Mouse (Mus musculus) CH12F3 (cell line): ENCODE measurements around the gene Alox12e.
"Not testable (repeated sequence)": the region's sequence is repeated elsewhere in the genome, so short reads cannot be mapped to it uniquely, and the experiment has no call there.

Experiments used
- in situ Hi-C: fragments of 300-500 bp; cut with MboI; formaldehyde crosslinking; loops from 2 replicates; pipeline ENCODE4 v1.14.3; 2020; ENCODE audit warnings: low sequenced_read_pairs

Gene Alox12e

DNA sequence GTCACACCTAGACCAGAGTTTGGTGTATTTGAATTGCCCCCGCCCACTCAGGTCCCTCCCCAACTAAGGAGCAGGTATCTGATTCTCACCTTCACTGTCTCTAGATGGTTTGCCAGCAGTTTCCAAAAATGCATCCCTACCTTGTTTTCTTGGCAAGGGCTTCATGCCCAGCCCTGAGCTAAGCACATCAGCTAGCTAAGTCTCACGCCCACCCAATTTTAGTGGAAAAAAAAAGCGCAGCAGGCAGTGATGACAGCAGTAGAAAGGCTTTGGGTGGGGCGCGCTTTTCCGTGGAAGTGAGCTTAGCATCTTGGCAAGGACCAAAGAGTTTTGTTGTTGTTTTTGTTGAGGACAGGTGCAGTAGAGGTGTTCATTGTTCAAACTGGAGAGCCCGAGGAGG lies at the start of gene Alox12e:
Gene Alox12e (minus strand): TSS at position 101 of the 400 bp plus-strand sequence.
- in situ Hi-C loops, result no loop called here

DNA sequence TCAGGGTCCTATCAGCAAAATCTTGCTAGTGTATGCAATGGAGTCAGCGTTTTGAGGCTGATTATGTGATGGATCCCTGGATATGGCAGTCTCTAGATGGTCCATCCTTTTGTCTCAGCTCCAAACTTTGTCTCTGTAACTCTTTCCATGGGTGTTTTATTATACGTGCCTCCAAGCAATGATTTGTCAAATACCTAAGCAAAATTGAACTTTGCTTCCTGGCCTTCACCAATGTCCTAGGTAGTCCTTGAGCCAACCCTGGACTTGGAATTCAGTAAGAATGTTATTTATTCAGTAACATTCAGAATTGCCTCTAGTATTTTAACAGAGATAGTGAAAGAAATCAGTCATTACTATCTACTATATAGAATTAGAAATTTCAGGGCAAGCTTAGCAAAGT lies 46.2 kb upstream of the Alox12e start:
- in situ Hi-C loops, result not testable (repeated sequence)

DNA sequence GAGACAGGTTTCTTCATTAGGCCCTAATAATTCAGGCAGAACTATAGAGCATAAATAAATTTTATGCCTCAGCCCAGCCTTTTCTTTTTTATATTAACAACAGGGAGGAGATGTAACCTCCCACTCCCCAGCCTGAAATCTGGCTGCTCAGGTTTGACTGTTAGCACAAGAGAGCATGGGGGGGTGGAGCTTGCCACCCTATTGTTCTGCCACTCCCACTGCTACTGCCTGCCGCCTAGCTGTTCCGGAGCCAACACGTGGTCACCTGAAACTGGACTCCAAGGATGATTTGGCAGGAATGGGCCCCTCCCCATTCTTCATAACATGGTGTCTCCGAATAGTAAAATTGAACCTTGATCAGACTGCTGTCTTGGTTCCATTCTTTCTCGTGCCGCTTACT lies 45.3 kb upstream of the Alox12e start:
- in situ Hi-C loops, result not testable (repeated sequence)

DNA sequence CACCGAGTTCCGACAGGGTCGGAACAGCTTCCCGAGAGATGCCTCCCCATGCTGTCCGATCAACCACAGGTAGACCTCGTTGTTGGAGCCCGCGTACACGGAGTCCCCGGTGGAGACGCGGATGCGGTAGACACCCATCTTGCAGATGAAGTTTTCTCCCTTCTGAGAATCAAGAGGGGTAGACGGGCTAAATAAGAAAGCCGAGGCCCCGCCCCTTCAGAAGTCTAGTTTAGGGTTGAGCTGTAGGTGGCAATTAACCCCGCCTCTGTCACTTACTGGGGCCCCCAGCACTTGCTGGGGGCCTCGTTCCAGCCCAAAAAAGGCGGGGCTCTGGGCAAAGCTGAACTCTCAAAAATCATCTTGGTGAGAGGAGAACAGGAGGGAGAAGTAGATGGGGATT lies 29.4 kb upstream of the Alox12e start, which contains the start of gene Alox15:
Gene Alox15 (minus strand): TSS at position 164 of the 400 bp plus-strand sequence.
- in situ Hi-C loops, result no loop called here

DNA sequence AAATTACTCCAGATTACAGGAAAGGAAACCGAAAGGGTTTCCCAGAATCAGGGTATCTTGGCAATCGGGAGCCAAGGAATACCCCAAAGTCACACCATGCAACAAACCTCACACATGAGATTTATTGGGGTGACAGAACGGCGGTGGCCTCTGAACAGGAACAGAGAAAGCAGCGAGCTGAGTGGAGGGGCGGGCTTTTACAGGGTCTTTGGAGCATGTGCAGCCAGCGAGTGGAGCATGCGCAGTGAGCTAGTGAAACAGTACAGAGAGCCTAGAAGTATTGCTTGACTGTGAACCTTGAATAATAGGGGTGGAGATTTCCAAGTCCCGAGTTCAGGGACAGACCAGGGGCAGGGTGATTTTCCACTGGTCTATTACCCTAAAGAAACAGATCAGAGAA lies 26.2 kb upstream of the Alox12e start:
- in situ Hi-C loops, result no loop called here

DNA sequence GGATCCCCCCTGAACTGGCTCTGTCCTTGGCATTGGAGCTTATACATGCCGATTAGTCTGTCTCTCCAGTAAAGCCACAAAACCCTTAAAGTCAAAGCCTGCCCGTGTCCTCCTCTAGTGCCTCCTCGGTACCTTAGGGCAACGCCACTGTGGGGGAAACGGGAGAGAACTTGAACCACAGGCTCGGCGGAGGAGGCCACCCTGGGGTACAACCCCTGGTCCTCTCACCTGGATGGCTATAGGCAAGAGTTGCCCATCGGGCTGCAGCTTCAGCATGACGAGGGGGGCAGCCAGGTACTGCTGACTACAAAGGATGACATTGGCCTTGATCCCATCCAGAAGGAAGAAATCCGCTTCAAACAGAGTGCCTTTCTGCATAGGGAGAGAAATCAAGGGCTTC lies 25.4 kb upstream of the Alox12e start:
- in situ Hi-C loops, result no loop called here

DNA sequence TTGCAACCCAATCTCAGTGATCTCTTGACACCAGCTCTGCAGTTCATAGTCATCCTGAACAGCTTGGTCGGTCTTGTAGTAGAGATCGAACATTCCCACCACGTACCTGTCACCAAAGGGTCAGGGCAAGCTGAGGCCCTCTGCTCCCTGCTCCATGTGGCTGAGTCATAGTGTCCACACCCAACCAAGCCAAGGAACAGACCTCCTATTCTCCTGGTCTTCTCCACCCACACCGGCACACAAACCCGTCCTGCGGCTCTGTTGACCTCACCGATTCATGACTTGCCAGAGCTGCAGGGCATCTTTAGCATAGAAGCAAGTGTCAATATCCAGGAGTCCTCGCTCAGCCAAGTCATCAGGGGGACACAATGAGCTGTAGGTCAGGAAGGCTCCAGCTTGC lies 23.1 kb upstream of the Alox12e start:
- in situ Hi-C loops, result no loop called here

DNA sequence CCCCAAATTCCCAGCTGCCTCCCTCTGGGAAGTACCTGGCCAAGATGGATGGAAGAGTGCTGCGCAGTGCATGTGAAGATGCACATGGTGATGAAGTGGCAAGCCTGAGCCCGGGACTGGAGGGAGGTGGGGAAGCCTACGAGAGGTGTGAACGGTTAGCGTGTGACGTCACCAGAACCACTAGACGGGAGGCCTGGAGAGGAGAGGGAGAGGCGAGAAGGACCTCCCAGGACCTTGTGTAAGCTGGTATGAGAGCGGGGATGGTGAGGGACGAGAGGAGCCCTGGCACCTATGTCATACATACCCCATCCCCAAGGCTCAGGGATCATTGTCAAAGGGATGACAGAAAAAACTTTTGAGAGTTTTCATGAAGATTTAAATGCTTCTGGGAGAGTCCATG lies 22.6 kb upstream of the Alox12e start:
- in situ Hi-C loops, result no loop called here

DNA sequence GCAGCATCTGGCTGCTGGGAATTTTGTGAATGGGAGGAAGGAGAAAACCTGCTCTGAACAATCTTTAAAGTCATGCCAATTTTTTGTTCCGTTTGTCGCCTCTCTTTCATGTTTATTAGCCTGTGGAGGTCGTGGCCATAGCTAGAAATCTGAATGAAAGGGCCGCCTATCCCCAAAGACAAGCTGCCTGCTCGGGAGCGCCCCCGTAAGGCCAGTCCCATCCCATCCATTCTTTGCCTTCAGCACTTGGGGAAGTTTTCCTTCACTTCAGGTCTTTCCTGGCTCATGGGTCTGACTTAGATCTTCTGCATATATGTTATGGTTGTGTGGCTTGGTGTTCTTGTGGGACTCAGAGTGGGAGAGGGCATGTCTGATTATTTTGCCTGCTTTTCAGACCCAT lies 17.1 kb upstream of the Alox12e start:
- in situ Hi-C loops, result no loop called here

DNA sequence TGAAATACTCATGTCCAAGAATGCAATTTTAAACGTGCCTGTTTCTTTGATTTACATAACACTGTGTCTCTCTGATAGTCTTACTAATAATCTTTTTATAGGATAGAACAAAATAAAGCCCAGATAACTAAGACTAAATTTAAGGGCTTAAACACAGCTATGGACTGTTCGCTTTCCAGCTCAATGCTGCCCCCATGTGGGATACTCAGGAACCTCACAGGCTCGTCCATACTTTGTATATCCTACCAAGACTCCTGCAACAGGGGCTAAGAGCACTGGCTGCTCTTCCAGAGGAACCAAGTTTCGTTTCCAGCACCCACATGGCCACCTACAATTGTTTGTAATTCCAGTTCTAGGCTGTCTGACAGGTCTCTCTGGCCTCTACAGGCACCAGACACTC lies 12.0 kb upstream of the Alox12e start:
- in situ Hi-C loops, result no loop called here

DNA sequence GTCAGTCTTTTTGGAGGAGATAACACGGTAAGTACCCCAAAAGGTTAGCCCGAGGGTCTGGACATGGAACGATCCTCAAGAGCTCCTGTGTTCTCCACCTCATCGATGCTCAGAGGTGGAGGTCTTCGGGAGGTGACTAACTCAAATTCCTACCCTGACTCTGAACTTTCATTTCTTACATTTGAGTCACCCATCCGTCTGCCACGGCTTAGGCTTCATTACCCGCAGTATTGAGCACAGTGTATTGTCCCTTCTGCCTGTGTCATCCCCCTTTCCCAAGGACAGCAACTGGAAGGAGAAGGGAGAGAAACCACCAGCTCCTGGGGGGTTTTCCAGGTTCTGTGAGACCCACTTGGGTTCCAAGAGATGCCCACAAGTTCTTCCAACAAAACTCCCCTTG lies 2.3 kb upstream of the Alox12e start:
- in situ Hi-C loops, result no loop called here

DNA sequence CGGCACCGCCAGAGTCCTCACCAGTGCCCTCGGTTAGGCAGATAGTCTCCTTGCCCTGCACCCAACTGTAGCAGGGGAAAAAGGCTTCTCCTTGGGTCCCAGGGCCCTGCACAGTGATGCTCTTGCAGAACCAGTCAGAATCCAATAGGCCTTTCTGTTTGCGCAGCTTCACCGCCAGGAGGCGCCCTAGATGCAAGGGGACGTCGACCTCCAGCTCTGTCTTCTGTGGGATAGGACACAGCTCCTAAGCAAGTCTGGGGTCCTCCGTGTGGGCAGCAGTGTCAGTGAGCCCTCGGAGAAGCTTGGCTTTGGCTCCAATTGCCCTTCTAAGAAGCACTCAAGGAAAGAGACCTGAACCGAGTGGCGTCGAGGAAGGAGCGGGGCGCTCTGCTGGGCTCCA lies 764 bp downstream of the Alox12e start:
- in situ Hi-C loops, result no loop called here

DNA sequence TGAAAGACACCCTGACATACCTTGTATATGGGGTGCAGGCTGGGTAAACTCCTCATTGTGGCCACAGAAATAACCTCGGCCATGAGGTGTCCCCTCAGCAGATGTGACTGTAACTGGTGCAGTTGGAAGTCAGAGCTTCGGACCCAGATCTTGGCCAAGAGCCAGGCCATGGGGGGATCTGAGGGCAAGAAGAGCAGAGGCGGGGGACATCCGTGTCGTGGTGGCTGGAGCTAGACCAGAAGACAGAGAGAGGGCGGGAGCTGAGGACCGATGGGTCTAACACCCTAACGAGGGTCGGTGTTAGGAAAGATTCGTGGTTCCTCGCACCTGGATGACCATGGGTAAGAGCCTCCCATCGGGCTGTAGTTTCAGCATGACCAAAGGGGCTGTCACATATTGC lies 2.8 kb downstream of the Alox12e start:
- in situ Hi-C loops, result no loop called here

DNA sequence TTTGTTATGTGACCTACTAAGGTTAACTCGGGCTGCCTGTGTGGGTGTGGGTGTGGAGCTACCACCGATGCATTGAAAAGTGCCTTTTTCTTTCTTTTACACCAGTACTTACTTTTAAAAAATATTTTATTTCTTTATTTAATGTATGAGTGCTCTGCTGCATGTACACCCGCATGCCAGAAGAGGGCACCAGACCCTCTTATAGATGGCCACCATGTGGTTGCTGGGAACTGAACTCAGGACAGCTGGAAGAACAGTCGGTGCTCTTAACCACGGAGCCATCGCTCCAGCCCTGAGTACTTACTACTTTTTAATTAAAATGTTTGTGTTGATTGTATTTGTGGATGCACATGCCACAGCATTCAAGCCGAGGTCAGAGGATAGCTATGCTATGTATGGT lies 8.6 kb downstream of the Alox12e start:
- in situ Hi-C loops, result no loop called here

DNA sequence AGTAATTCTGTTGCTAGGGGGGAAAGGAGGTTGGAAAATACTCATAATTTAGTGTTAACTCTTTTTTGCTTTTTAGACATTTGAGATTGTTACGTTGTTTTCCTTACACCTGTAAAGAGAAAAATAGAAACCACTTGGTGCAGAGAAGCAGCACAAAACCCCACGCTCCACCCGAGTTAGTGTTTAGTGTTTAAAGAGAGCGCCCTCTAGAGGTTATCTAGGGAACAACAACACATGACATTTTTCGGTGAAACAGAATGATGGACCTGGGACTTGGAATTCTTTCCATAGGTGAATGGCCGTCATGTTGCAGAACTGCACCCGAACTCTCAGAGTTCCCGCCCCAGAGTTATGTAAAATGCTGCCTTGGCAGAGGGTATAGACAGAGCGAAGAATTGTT lies 13.1 kb downstream of the Alox12e start:
- in situ Hi-C loops, result no loop called here

DNA sequence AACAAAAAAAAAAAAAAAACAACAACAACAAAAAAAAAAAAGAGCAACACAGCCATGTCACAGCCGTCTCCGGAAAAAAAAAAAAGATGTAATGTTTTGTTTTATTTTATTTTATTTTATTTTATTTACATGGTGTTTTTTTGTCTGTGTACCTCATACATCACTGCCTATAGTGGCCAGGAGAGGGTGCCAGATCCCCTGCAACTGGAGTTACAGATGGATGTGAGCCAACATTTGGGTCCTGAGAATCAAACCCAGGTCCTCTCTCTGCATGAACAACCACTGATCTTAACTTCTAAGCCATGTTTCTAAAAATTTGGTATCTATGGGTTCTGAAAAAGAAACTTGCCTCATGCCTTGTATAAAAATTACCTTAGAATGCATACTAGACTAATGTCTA lies 14.1 kb downstream of the Alox12e start:
- in situ Hi-C loops, result no loop called here

DNA sequence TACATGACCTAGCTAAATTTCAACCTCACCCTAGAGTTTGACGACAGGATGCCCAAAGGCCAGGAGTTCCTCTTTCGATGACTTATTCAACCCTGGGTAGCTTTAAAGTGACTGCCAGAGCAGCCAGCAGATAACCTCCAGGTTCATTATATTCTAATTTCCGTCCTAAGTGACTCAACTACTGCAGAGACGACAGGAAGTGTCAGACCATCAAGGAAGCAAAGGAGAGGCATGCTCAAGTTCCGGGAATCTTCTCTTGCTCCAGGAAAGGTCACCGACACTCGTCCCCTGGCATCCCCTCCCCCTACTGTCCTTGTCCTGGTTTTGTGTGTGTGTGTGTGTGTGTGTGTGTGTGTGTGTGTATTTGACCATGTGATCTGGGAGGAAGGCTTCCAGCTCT lies 16.3 kb downstream of the Alox12e start:
- in situ Hi-C loops, result no loop called here

DNA sequence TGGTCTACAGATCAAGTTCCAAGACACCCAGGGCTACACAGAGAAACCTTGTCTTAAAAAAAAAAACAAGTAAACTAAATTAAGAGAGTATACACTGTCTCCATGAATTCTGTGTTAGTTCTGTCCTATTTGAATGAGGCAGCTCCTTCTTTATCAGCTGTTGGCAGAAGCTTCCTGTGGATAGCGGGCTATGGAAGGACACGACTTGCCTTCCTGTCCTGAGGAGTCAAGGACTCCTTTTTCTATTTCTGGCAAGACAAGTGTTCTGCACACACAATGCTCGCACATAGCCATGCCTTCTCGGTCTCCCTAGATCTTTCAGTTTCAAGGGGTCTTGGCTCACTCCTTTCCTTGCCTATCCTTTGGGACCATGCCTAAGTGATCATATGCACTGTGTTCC lies 20.1 kb downstream of the Alox12e start:
- in situ Hi-C loops, result no loop called here

DNA sequence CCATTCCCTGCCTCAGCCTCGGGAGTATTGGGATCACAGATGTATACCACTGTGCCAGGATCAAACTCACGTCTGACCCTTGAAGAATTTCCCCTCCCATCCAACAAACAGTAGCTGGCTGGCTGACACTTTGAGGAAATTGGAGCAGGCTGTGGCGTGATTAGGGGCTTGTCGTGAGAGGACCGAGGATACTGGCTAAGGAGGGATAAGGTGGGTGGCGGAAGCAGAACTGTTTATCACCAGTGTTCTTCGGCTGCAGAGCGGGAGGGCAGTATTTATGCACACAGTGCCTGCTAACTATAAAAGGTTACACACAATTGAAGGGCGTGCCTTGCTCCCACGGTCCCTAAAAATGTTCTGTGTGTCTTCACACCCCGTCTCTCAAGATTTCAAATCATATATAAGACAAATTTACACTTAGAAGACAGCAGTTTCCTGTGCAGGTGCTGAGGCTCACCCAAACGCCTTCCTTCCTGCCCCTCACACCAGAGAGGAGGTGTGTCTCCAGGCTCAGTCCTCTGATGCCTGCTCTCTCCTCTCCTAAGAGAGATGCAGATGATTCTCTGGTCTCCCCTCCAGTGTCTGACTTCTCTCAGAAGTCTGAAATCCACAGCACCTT lies 24.5 kb downstream of the Alox12e start:
- in situ Hi-C loops, result no loop called here

DNA sequence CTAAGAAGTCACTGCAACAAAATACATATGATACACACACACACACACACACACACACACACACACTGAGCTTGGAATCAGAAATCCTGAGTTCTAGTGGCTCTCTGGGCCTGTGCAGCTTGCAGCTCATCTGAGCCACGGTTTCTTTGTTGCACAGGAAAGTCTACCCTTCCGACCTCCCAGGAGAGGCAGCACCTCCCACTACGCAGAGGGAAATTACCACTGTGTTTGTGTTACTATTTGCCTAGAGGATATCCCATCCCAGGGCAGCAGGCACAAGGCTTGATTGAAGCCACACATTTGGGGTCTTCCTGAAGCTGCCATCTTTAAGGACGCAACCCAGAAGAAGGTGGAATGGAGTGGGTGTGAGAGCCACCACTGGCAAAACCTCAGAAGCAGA lies 25.0 kb downstream of the Alox12e start:
- in situ Hi-C loops, result no loop called here

DNA sequence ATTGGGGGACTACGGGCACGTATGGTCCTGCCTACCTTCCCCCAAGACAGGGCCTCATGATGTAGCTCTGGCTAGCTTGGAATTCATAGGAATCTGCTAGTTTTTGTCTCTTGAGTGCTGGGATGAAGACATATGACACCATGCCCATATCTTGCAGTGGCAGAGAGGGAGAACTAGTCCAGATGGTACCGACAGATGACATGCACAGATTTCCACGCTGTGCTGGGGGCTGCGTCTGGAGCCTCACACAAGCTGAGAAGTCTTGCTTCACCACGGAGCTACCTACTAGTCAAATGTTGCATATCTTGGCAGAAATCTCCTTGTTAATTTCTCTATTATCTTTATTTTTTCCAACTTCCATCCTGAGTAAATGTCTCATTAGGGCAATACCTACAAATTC lies 28.5 kb downstream of the Alox12e start:
- in situ Hi-C loops, result no loop called here

DNA sequence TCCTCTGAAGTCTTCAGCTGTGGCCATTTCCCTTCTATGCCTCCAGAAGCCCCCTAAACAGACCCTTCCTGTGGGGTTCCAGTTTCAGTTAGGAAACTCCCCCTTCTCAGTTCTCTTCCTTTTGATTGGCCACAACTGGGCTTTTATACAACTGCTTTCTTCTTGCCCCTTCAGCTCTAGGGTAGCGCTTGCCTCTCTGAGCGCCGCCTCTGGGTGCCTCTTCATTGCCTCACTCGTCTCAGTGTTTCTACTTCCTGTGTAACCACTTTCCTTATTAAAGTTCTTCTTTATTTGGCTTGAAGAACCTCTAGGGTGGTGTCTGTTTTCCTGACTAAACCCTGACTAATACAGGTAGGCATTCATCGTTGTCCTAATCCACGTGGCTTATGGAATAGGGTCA lies 31.2 kb downstream of the Alox12e start:
- in situ Hi-C loops, result no loop called here

DNA sequence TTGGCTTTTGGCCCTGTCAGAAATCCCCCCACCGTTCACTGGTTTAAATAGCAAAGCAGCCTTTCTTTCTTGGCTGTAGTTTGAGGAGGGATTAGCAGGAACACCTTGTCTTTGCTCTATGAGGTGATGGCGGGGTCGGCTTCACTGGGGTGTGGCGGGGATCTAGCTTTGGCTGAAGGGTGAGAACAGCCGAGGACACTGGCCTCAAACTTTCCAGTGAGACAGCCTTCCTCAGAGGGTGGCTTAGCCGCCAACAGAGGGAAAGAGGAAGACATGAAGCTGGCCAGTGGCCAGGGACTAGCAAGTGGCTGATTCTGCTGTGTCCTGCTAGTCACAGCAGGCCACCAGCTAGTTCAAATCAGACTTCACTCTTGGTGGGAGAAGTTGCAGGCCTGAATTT lies 33.2 kb downstream of the Alox12e start:
- in situ Hi-C loops, result no loop called here
